Mouse (Mus musculus) E14TG2a.4 (cell line): ENCODE data around the gene Dcaf11.

Experiments
- CTCF ChIP-seq: conservative IDR thresholded peaks from 2 replicates; pipeline ENCODE4 v1.5.1; 2014; ENCODE audit warnings: low read length
- NANOG ChIP-seq: IDR thresholded peaks from 2 replicates; pipeline ENCODE4 v1.6.1; 2014; ENCODE audit warnings: borderline replicate concordance, low read length, mixed read lengths
- POU5F1 ChIP-seq: IDR thresholded peaks from 2 replicates; pipeline ENCODE4 v1.6.1; 2014; ENCODE audit warnings: low read length, borderline replicate concordance

DNA sequence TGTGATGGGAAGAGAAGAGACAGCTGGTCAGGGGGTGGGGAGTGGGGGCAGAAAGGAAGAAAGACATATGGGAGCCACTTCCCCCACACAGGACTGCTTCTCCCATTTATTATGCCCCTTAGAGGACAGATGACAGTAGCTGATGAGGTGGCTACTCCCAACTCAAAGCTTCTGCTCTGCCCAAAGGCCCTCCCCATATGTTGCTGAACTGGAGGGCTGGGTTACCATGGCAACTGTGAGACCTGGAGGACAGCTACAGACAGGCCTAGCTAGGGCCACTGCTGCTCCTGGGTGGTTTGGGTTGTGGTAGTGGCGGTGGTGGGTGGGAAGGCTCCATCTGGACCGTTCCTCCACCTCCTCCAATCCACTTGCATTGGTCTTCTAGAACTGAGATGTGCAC lies 40.9 kb upstream of the Dcaf11 start:
- TF ChIP-seq CTCF (no peak), NANOG (no peak), POU5F1 (no peak)
